In genomic region chr11:76419179-76419578, GRCm38 (mm10) we compare ENCODE assay signal across 11 mouse cellular contexts. TPM values are rescaled to one million over a fixed set of nuclear protein-coding genes. Genes with fewer than 3 reads are reported as not detected.
A peak's percentile ranks its signal among the peaks of the same experiment; 100 is the strongest.
DNase-seq lines count a peak whose midpoint lies in the region; ATAC-seq and TF ChIP-seq lines count a peak whose summit lies in the region.
"Had no signal": no experiment of that assay in that cellular context is flagged by ENCODE, and none has a peak within 500 bp of the region (broad histone marks: within the 10 kb centered on the region; RNA-seq: fewer than 3 reads in every experiment).

No protein-coding gene starts in this region.

- no peak for TF ChIP-seq EP300 in heart, postnatal 0 days (IDR thresholded peaks at IDR 0.05; ENCODE audit: low read depth)

- TF ChIP-seq CTCF in heart, postnatal 0 days (IDR thresholded peaks at IDR 0.05; ENCODE audit: low read depth) = 0 out of 2 replicates have a peak, but pooled peaks have one; percentile 5
- no peak for TF ChIP-seq CTCF in lung, adult 2 months (IDR thresholded peaks at IDR 0.05; ENCODE audit: insufficient read depth, low read length)

- 73% methylated on average over 4 of the region's 4 CpGs for WGBS in heart, postnatal 0 days
- WGBS in lung, adult 2 months = 71% methylated on average over 4 of the region's 4 CpGs
- WGBS in hindbrain, embryonic 16.5 days = 62% methylated on average over 4 of the region's 4 CpGs

- H3K27me3 ChIP-seq in heart, postnatal 0 days (ENCODE audit: control insufficient read depth, insufficient read depth, low read length) = no peaks in the 10 kb centered on the region
- H3K27me3 ChIP-seq in hindbrain, embryonic 16.5 days (replicated peaks; ENCODE audit: control insufficient read depth, insufficient read depth, low read length) = no peaks in the 10 kb centered on the region
- H3K27me3 ChIP-seq: neural tube, embryonic 13.5 days had no signal

- TF ChIP-seq POLR2A in lung, adult 2 months (IDR thresholded peaks at IDR 0.05; ENCODE audit: borderline replicate concordance, extremely low read depth, low read depth, low read length) = no peak

- peaks cover 3% of the 10 kb centered on the region; the same call in 1 of the 2 replicates for H3K4me1 ChIP-seq in heart, postnatal 0 days (ENCODE audit: control insufficient read depth, insufficient read depth)
- H3K4me1 ChIP-seq in lung, adult 2 months (ENCODE audit: control insufficient read depth, insufficient read depth, low read length) = no peaks in the 10 kb centered on the region
- peaks cover 11% of the 10 kb centered on the region for H3K4me1 ChIP-seq in hindbrain, embryonic 16.5 days (ENCODE audit: control insufficient read depth, insufficient read depth, low read depth, low read length)

- ATAC-seq in heart, postnatal 0 days (ENCODE audit: insufficient read depth, low read depth) = no peak
- no peak for ATAC-seq in hindbrain, embryonic 16.5 days
- ATAC-seq: inflammation-experienced regulatory T-cells, adult 6 months had no signal

- no peak overlapping the region for H3K4me2 ChIP-seq in heart, postnatal 0 days (ENCODE audit: low read depth, low read length)
- no peak overlapping the region for H3K4me2 ChIP-seq in hindbrain, embryonic 16.5 days (ENCODE audit: low read length)
- H3K4me2 ChIP-seq: midbrain, embryonic 11.5 days; neural tube, embryonic 13.5 days had no signal

- H3K27ac ChIP-seq in heart, postnatal 0 days (ENCODE audit: low read depth) = no peak overlapping the region
- peak overlapping the region; percentile 50 for H3K27ac ChIP-seq in hindbrain, embryonic 16.5 days (ENCODE audit: low read depth, low read length)
- H3K27ac ChIP-seq: neural tube, embryonic 13.5 days had no signal

- H3K36me3 ChIP-seq in heart, postnatal 0 days (replicated peaks; ENCODE audit: control insufficient read depth, insufficient read depth, low read length) = peaks cover 78% of the 10 kb centered on the region
- peaks cover 58% of the 10 kb centered on the region for H3K36me3 ChIP-seq in hindbrain, embryonic 16.5 days (ENCODE audit: control insufficient read depth, insufficient read depth, low read length)

- no peaks in the 10 kb centered on the region for H3K9me3 ChIP-seq in heart, postnatal 0 days (replicated peaks; ENCODE audit: control insufficient read depth, low read length)
- H3K9me3 ChIP-seq in hindbrain, embryonic 16.5 days (ENCODE audit: control insufficient read depth, low read length) = no peaks in the 10 kb centered on the region
- H3K9me3 ChIP-seq: neural tube, embryonic 13.5 days had no signal

- peak; percentile 53 for DNase-seq in adrenal gland, postnatal 10 days
- no peak for DNase-seq in adrenal gland, adult (ENCODE audit: inconsistent age in 2 of 2, low spot score in 1 of 2)
- no peak for DNase-seq in heart, postnatal 0 days (ENCODE audit: low spot score)
- no peak for DNase-seq in heart, adult 8-10 months (ENCODE audit: low spot score)
- peak; percentile 38 to 47 for DNase-seq in lung, adult 18-20 months
- DNase-seq in lung, adult 2 months = no peak
- no peak for DNase-seq in urinary bladder, adult 2 months (ENCODE audit: low spot score)

- H3K4me3 ChIP-seq in heart, postnatal 0 days (ENCODE audit: low read depth, low read length) = no peak overlapping the region
- H3K4me3 ChIP-seq in lung, adult 2 months (replicated peaks; ENCODE audit: extremely low read depth, low read depth, low read length) = no peak overlapping the region
- no peak overlapping the region for H3K4me3 ChIP-seq in hindbrain, embryonic 16.5 days (ENCODE audit: low read length)
- H3K4me3 ChIP-seq: neural tube, embryonic 13.5 days had no signal

- H3K9ac ChIP-seq in heart, postnatal 0 days (replicated peaks; ENCODE audit: low read depth, low read length) = no peak overlapping the region
- H3K9ac ChIP-seq in hindbrain, embryonic 16.5 days (ENCODE audit: low read depth, low read length) = no peak overlapping the region; the same call in 1 of the 2 replicates
- H3K9ac ChIP-seq: neural tube, embryonic 13.5 days had no signal

RNA-seq across cellular contexts. Expression of gene Timm22, which starts 12.4 kb away (rescaled TPM):
- 10 to 100 TPM; 45.2 to 47.5 TPM for total RNA-seq in adrenal gland, postnatal 10 days (2021)
- 20.1 and 42.8 TPM in 2 replicates for total RNA-seq in heart, postnatal 0 days (2014; rRNA removed; ENCODE audit: low replicate concordance)
- 90.5 and 99.9 TPM in 2 replicates for polyA plus RNA-seq in heart, postnatal 0 days (2015; fragmentation: Nextera tagmentation; extraction: Ambion mirVana)
- 10 to 100 TPM; 32.9 to 54.5 (median 39.9) TPM for total RNA-seq in heart, adult 8-10 months (2022)
- 9.8 and 10.5 TPM in 2 replicates for polyA plus RNA-seq in lung, adult 2 months (2012; rRNA removed)
- 99.8 and 107 TPM in 2 replicates for polyA plus RNA-seq in hindbrain, embryonic 16.5 days (2015; fragmentation: Nextera tagmentation; extraction: Ambion mirVana)
- 19.6 and 21.5 TPM in 2 replicates for polyA plus RNA-seq in urinary bladder, adult 2 months (2012; rRNA removed)

RNA-seq across cellular contexts. Expression of gene Nxn, which starts 20.2 kb away (rescaled TPM):
- 10 to 100 TPM; 22.5 to 25.0 TPM for total RNA-seq in adrenal gland, postnatal 10 days (2021)
- total RNA-seq in heart, postnatal 0 days (2014; rRNA removed; ENCODE audit: low replicate concordance) = 35.6 and 50.7 TPM in 2 replicates
- 10.6 TPM in 2 replicates for polyA plus RNA-seq in heart, postnatal 0 days (2015; fragmentation: Nextera tagmentation; extraction: Ambion mirVana)
- total RNA-seq in heart, adult 8-10 months (2022) = 10 to 100 TPM in 3 of 4 experiments, 1 to 10 TPM in 1; 9.8 to 13.0 (median 11.0) TPM
- polyA plus RNA-seq in lung, adult 2 months (2012; rRNA removed) = 16.0 and 19.1 TPM in 2 replicates
- 22.2 and 28.8 TPM in 2 replicates for polyA plus RNA-seq in hindbrain, embryonic 16.5 days (2015; fragmentation: Nextera tagmentation; extraction: Ambion mirVana)
- polyA plus RNA-seq in urinary bladder, adult 2 months (2012; rRNA removed) = 59.5 and 71.7 TPM in 2 replicates

Comparison
In these comparisons a context has a peak if more than half of its experiments do, and no peak if none do; other contexts are left out.
1. DNase-seq: peak in adrenal gland, postnatal 10 days (single experiment) and lung, adult 18-20 months (2 of 2); none in adrenal gland, adult (0 of 2), heart, postnatal 0 days (single experiment), heart, adult 8-10 months (single experiment), lung, adult 2 months (single experiment) and urinary bladder, adult 2 months (single experiment).